Comparison of ENCODE assay signal across 9 mouse cellular contexts in the genomic region with DNA sequence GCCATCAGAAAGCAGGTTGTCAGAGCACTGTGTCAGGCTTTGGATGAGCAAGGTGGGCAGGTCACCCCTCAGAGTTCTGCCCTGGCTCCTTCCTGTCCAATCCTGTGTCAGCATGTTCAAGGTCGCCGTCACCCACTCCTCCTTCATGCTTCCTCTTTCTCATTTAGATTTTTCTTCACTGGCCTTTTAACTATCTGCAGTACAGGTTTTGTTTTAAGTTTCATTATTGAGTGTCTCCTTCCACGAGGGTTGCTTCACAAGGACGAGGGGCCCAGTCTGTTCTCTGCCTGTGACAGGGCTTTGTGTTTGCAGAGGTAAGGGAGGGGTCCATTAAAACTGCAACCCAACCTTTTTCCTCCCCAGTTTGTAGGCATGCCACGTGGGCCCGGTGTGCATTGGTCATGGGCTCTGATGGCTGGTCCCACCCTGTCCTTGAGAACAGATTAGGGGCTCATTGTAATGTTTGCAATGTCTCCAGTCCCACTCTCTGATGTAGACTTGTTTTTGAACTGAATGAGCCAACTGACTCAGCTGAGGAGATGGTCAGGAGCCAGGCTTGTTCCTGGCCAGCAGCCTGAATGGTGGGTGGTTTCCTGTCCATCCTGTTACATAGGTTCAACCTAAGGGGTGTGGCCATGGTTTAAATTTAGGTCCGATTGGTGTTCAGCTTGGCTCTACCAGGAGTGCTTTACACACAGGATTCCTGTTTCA.
DNase-seq lines count a peak whose midpoint lies in the region; ATAC-seq and TF ChIP-seq lines count a peak whose summit lies in the region.
"Had no signal": no experiment of that assay in that cellular context is flagged by ENCODE, and none has a peak within 500 bp of the region (broad histone marks: within the 10 kb centered on the region; RNA-seq: fewer than 3 reads in every experiment).

No protein-coding gene starts in this region.

- H3K9me3 ChIP-seq in E14TG2a.4 (ENCODE audit: low read length), result peaks cover 14% of the 10 kb centered on the region
- H3K9me3 ChIP-seq in hindbrain, postnatal 0 days (ENCODE audit: low read length), result no peaks in the 10 kb centered on the region
- H3K9me3 ChIP-seq: midbrain, embryonic 15.5 days had no signal

- H3K9ac ChIP-seq in hindbrain, postnatal 0 days (replicated peaks; ENCODE audit: low read length), result no peak overlapping the region
- H3K9ac ChIP-seq: midbrain, embryonic 15.5 days had no signal

- H3K27me3 ChIP-seq in E14TG2a.4 (ENCODE audit: insufficient read depth, low read length), result no peaks in the 10 kb centered on the region
- H3K27me3 ChIP-seq in hindbrain, postnatal 0 days (ENCODE audit: insufficient read depth, low read length), result no peaks in the 10 kb centered on the region
- H3K27me3 ChIP-seq: midbrain, embryonic 15.5 days had no signal

- no peak for TF ChIP-seq POLR2A in embryonic fibroblast, embryonic 13.5 days (IDR thresholded peaks at IDR 0.05; ENCODE audit: low read depth, low read length)

- TF ChIP-seq CTCF in E14TG2a.4 (conservative IDR thresholded peaks at IDR 0.05; ENCODE audit: low read length), result no peak
- no peak for TF ChIP-seq CTCF in embryonic fibroblast, embryonic 13.5 days (IDR thresholded peaks at IDR 0.05; ENCODE audit: borderline replicate concordance, insufficient read depth, low read length)
- TF ChIP-seq CTCF in hindbrain, postnatal 0 days (IDR thresholded peaks at IDR 0.05; ENCODE audit: low read depth), result no peak

- 0 out of 2 replicates have a peak, but pooled peaks have one; percentile 16 for ATAC-seq in frontal cortex, adult (ENCODE audit: low TSS enrichment)
- no peak for ATAC-seq in hindbrain, postnatal 0 days
- ATAC-seq: midbrain, embryonic 15.5 days had no signal

- peak overlapping the region; percentile 41 for H3K4me3 ChIP-seq in E14TG2a.4 (replicated peaks; ENCODE audit: low read length)
- no peak overlapping the region for H3K4me3 ChIP-seq in embryonic fibroblast, embryonic 13.5 days (ENCODE audit: insufficient read depth, low read length)
- no peak overlapping the region for H3K4me3 ChIP-seq in hindbrain, postnatal 0 days (ENCODE audit: low read length)
- H3K4me3 ChIP-seq: midbrain, embryonic 15.5 days had no signal

- H3K4me2 ChIP-seq in hindbrain, postnatal 0 days (ENCODE audit: low read depth, low read length), result no peak overlapping the region
- H3K4me2 ChIP-seq: midbrain, embryonic 15.5 days had no signal

- H3K4me1 ChIP-seq in E14TG2a.4 (replicated peaks; ENCODE audit: low read depth, low read length), result peaks cover 77% of the 10 kb centered on the region
- peaks cover 8% of the 10 kb centered on the region for H3K4me1 ChIP-seq in embryonic fibroblast, embryonic 13.5 days (ENCODE audit: control insufficient read depth, insufficient read depth, low read length)
- peaks cover 17% of the 10 kb centered on the region; the same call in 1 of the 2 replicates for H3K4me1 ChIP-seq in hindbrain, postnatal 0 days (ENCODE audit: insufficient read depth, low read length)

- peak overlapping the region; percentile 1; the same call in 1 of the 2 replicates for H3K27ac ChIP-seq in embryonic fibroblast, embryonic 13.5 days (ENCODE audit: insufficient read depth, low read length)
- H3K27ac ChIP-seq in hindbrain, postnatal 0 days, result peak overlapping the region; percentile 45; the same call in 1 of the 2 replicates
- H3K27ac ChIP-seq: midbrain, embryonic 15.5 days had no signal

- H3K36me3 ChIP-seq in E14TG2a.4 (ENCODE audit: insufficient read depth, low read length), result peaks cover 14% of the 10 kb centered on the region; the same call in 1 of the 2 replicates
- no peaks in the 10 kb centered on the region for H3K36me3 ChIP-seq in hindbrain, postnatal 0 days (ENCODE audit: insufficient read depth, low read length)
- H3K36me3 ChIP-seq: midbrain, embryonic 15.5 days had no signal

- DNase-seq in frontal cortex, postnatal 25 days (ENCODE audit: low spot score in 2 of 2), result no peak
- no peak for DNase-seq in hindbrain, postnatal 0 days (ENCODE audit: low spot score)
- DNase-seq in thymus, postnatal 4 days, result no peak
- DNase-seq in embryo, embryonic 11 days, result no peak
- DNase-seq in layer of hippocampus, adult 18-20 months (ENCODE audit: low spot score in 2 of 2), result no peak

- 77% methylated on average over 7 of the region's 7 CpGs for WGBS in hindbrain, postnatal 0 days
